Mouse (Mus musculus) mesoderm, embryonic 11.5 days (tissue): Measurements from ENCODE around the gene Klk15.
"Not testable (repeated sequence)": the region's sequence is repeated elsewhere in the genome, so short reads cannot be mapped to it uniquely, and the experiment has no call there.

Source experiments
- DNase-seq: peaks from one replicate; pipeline ENCODE4 v3.0.0-alpha.2; 2012; ENCODE audit warnings: low read depth, low spot score

Klk15 gene

DNA sequence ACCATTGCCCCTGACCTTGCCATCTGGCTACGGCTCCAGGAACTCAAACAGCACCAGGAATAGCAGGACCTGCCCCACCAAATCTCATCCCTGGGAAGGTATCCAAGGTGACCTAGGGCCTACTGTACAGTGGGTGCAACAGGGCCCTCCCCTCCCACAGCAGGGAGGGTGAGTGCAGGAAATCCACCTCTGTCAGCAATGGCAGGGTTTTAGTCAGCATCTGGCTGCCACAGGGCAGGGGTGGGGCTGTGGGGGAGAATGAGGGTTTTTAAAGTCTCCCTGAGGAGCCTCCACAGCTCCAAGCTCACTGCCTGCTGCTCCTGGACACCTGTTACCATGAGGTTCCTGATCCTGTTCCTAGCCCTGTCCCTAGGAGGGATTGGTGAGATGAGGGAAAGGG is 42.2 kb downstream of the Klk15 start, which contains the start of gene Klk1b9:
Klk1b9 (plus strand) TSS at position 301 of the 400 bp plus-strand sequence.
- not testable (repeated sequence) for DNase-seq

DNA sequence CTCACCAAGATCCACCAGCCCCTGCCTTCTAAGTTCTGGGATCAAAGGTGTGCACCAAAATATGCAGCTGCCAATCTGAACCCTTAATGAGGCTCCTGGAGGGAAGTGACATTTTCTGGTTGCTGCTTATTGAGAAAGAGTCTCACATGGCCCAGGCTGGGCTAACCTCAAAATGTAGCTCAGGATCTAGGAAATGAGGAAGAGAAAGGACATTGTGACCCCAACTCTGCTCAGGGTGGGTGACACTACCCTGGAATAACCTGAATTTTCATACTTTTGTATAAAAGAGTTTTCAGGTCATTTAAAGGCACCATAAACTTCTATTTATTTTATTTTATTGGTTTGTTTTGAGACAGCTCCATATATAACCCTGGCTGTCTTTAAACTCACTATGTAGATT is 52.1 kb downstream of the Klk15 start:
- DNase-seq = no peak
